Mouse (Mus musculus): ENCODE measurements at regions not wholly inside any gene's neighbourhood (a gene's known extent, or its start where the extent isn't known, plus 50 kb on each side); places are given as distances from the start of the nearest gene placed in this dataset.

DNA sequence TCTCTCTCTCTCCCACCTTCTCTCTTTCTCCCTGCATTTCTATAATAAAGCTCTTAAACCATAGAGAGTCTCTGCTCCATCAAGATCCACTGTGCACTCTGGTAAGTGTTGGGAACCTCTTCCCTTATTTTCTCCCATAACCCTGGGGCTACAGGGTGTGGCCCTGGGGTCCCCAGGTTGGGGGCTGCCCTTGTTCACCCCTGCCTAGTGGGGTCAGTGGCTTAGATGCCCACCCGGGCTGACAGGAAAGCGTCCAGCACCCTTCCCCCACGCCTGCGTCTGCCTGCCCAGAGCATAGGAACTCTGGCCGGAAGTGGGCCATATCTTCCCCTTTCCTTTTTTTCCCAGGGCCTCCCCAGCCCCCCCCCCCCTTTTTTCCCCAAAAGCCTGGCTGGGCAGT lies 534.0 kb downstream of the Hdgfl1 start:
- Histone ChIP-seq H3K4me2 (replicated peaks; ENCODE audit: low read depth) (no peak overlapping the region), H3K9me3 (ENCODE audit: control insufficient read depth) (no peaks in the 10 kb centered on the region), H3K27me3 (replicated peaks; ENCODE audit: control insufficient read depth, insufficient read depth, low read length) (no peaks in the 10 kb centered on the region), H3K36me3 (ENCODE audit: control insufficient read depth, insufficient read depth) (no peaks in the 10 kb centered on the region), H3K9ac (ENCODE audit: low read depth, low read length) (no peak overlapping the region), H3K4me3 (ENCODE audit: low read depth, low read length) (no peak overlapping the region), H3K4me1 (replicated peaks; ENCODE audit: control insufficient read depth, insufficient read depth, low read length) (no peaks in the 10 kb centered on the region), H3K27ac (ENCODE audit: low read depth, low read length) (no peak overlapping the region)
- no peak for TF ChIP-seq CTCF (IDR thresholded peaks at IDR 0.05; ENCODE audit: low read depth)
- WGBS, result 76% methylated on average over 5 of the region's 5 CpGs
- no peak for ATAC-seq

DNA sequence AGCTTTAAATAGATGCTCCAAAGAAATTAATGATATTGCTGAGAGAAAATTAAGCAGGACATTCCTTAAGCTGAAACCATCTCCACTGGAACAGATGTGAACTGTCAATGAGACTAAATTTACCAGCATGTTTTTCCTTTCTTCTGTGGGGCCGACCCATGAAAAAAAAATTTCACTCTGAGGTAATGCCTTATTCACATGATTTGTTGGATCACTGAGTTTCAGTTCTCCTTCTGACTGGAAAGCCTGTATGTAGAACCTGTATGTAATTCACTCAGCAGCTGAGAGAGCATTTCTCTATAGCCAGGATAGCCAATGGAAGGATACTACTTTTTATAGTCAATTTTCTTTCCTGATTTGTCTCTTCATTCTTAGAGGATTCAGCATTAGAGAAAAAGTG lies 535.3 kb downstream of the Hdgfl1 start:
- Histone ChIP-seq H3K9me3 (ENCODE audit: control insufficient read depth) (no peaks in the 10 kb centered on the region), H3K9ac (ENCODE audit: low read depth, low read length) (no peak overlapping the region), H3K4me3 (ENCODE audit: low read depth, low read length) (no peak overlapping the region), H3K27me3 (replicated peaks; ENCODE audit: control insufficient read depth, insufficient read depth, low read length) (no peaks in the 10 kb centered on the region), H3K4me1 (replicated peaks; ENCODE audit: control insufficient read depth, insufficient read depth, low read length) (no peaks in the 10 kb centered on the region), H3K27ac (ENCODE audit: low read depth, low read length) (no peak overlapping the region), H3K36me3 (ENCODE audit: control insufficient read depth, insufficient read depth) (no peaks in the 10 kb centered on the region), H3K4me2 (replicated peaks; ENCODE audit: low read depth) (no peak overlapping the region)
- WGBS, result 43% methylated on average over 1 of the region's 1 CpGs
- TF ChIP-seq CTCF (IDR thresholded peaks at IDR 0.05; ENCODE audit: low read depth), result no peak
- ATAC-seq, result no peak

DNA sequence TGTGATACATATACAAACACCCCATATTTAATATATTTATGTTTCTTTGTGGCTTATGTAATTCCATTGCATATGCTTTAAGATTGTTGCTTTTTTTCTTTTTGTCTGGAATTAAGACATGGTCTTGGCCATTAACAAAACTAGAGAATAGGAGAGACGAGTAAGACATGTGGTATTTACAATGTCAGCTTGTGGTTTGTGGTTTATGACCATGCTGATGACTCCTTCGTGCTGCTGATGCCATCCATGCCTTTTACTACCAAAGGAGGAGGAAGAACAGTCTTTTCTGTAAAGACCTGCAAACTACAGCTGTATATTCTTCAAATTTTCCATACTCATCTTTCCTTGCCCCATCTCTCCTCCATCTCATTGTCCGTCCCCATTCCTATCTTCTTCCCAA lies 552.7 kb downstream of the Hdgfl1 start:
- no peak for ATAC-seq
- H3K4me3 ChIP-seq (ENCODE audit: low read depth, low read length), result no peak overlapping the region
- TF ChIP-seq CTCF (IDR thresholded peaks at IDR 0.05; ENCODE audit: low read depth), result no peak
- H3K27ac ChIP-seq (ENCODE audit: low read depth, low read length), result no peak overlapping the region
- no peaks in the 10 kb centered on the region for H3K9me3 ChIP-seq (ENCODE audit: control insufficient read depth)
- H3K27me3 ChIP-seq (replicated peaks; ENCODE audit: control insufficient read depth, insufficient read depth, low read length), result no peaks in the 10 kb centered on the region
- H3K9ac ChIP-seq (ENCODE audit: low read depth, low read length), result no peak overlapping the region
- H3K4me1 ChIP-seq (replicated peaks; ENCODE audit: control insufficient read depth, insufficient read depth, low read length), result no peaks in the 10 kb centered on the region
- H3K4me2 ChIP-seq (replicated peaks; ENCODE audit: low read depth), result no peak overlapping the region
- H3K36me3 ChIP-seq (ENCODE audit: control insufficient read depth, insufficient read depth), result no peaks in the 10 kb centered on the region
- WGBS, result 61% methylated on average over 3 of the region's 3 CpGs

DNA sequence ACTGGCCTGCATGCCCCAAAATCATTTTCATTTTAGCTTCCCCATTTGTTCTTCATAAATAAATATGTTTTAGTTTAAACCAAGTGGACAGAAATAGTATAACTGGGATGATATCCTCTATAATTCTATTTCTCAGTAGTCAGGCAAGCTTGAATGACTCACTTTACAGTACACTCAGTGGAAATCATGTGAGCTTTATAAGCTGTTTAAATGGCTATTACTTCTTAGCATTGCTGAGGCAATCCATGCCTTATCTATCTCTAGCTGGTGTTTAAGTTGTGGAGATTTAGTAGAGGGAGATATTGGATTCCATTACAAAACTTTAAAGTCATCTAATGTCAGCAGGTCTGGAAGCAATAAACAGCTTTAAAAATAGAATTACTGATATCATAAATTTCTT lies 553.4 kb downstream of the Hdgfl1 start:
- Histone ChIP-seq H3K27me3 (replicated peaks; ENCODE audit: control insufficient read depth, insufficient read depth, low read length) (no peaks in the 10 kb centered on the region), H3K4me3 (ENCODE audit: low read depth, low read length) (no peak overlapping the region), H3K4me2 (replicated peaks; ENCODE audit: low read depth) (no peak overlapping the region), H3K4me1 (replicated peaks; ENCODE audit: control insufficient read depth, insufficient read depth, low read length) (no peaks in the 10 kb centered on the region), H3K9ac (ENCODE audit: low read depth, low read length) (no peak overlapping the region), H3K27ac (ENCODE audit: low read depth, low read length) (no peak overlapping the region), H3K9me3 (ENCODE audit: control insufficient read depth) (no peaks in the 10 kb centered on the region), H3K36me3 (ENCODE audit: control insufficient read depth, insufficient read depth) (no peaks in the 10 kb centered on the region)
- no peak for TF ChIP-seq CTCF (IDR thresholded peaks at IDR 0.05; ENCODE audit: low read depth)
- peak; percentile 19; the same call in 1 of the 2 replicates for ATAC-seq

DNA sequence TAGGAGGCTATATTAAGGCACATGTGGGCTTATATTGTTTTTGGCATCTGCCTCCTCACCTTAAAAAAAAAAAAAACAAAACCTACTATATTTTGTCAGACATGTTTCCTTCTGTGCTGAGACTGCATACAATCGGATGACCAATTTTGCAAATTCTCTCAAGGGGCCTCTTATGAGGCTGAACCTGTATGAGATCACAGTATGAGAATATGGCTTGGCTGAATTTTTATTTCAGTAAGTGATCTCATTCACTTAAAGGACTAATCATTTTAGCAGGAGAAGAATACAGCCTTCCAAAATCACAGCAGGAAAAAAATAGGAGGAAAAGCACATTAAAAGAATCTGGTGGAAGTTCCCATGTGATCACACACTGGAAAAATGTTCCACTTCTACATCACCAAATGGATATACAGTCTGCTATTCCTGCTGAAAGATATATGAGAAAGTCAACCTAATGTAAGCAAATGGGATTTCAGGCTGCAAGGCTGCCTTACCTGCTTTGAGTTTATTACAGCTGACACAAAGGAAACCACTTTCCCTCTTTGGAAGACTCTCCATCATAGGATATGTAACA lies 564.3 kb downstream of the Hdgfl1 start:
- TF ChIP-seq CTCF (IDR thresholded peaks at IDR 0.05; ENCODE audit: low read depth), result no peak
- no peak for ATAC-seq
- Histone ChIP-seq H3K9ac (ENCODE audit: low read depth, low read length) (no peak overlapping the region), H3K36me3 (ENCODE audit: control insufficient read depth, insufficient read depth) (no peaks in the 10 kb centered on the region), H3K27ac (ENCODE audit: low read depth, low read length) (no peak overlapping the region), H3K4me3 (ENCODE audit: low read depth, low read length) (no peak overlapping the region), H3K9me3 (ENCODE audit: control insufficient read depth) (no peaks in the 10 kb centered on the region), H3K27me3 (replicated peaks; ENCODE audit: control insufficient read depth, insufficient read depth, low read length) (no peaks in the 10 kb centered on the region), H3K4me2 (replicated peaks; ENCODE audit: low read depth) (no peak overlapping the region), H3K4me1 (replicated peaks; ENCODE audit: control insufficient read depth, insufficient read depth, low read length) (no peaks in the 10 kb centered on the region)
- 66% methylated on average over 1 of the region's 1 CpGs for WGBS

DNA sequence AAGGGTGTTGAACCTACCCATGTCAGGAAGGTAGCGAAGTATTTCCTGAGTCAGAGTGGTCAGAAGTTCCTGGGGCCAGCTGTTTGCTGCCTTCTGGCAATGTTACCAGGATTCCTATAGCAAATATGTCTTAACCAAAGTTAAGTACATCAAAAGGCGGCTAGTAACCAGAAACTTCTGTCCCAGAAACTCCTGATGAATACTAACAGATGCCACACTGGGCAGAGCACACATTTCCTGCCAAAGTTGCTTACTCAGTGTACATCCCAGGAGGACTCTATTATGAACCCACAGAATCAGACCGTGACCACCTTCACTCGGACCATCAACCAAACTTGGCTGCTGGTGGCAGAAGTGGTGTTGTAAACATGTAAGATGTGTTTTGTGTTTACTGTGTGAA lies 575.3 kb downstream of the Hdgfl1 start:
- no peak overlapping the region for H3K4me2 ChIP-seq (replicated peaks; ENCODE audit: low read depth)
- 82% methylated on average over 4 of the region's 4 CpGs for WGBS
- no peaks in the 10 kb centered on the region for H3K4me1 ChIP-seq (replicated peaks; ENCODE audit: control insufficient read depth, insufficient read depth, low read length)
- no peaks in the 10 kb centered on the region for H3K27me3 ChIP-seq (replicated peaks; ENCODE audit: control insufficient read depth, insufficient read depth, low read length)
- no peak overlapping the region for H3K9ac ChIP-seq (ENCODE audit: low read depth, low read length)
- no peaks in the 10 kb centered on the region for H3K36me3 ChIP-seq (ENCODE audit: control insufficient read depth, insufficient read depth)
- no peak for TF ChIP-seq CTCF (IDR thresholded peaks at IDR 0.05; ENCODE audit: low read depth)
- no peak overlapping the region for H3K4me3 ChIP-seq (ENCODE audit: low read depth, low read length)
- H3K9me3 ChIP-seq (ENCODE audit: control insufficient read depth), result no peaks in the 10 kb centered on the region
- H3K27ac ChIP-seq (ENCODE audit: low read depth, low read length), result no peak overlapping the region
- no peak for ATAC-seq

DNA sequence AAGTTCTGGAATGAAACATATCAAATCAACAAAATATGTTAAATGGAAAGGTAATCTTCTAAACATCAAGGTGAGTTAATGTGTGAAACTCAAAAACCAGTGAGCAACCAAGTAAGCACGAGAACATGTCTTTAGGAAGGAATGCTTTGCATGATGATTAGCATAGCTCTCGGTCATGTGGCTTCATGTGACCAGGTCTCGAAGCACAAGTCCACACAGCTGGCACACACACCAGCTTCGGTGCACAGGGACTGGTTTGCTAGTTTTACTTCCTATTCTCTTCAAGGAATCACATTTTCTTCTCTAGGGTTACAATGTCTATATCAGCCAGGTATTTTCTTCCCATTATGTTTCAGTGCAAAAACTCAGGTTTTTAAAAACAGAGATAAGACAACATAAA lies 586.1 kb downstream of the Hdgfl1 start:
- Histone ChIP-seq H3K9ac (ENCODE audit: low read depth, low read length) (no peak overlapping the region), H3K4me1 (replicated peaks; ENCODE audit: control insufficient read depth, insufficient read depth, low read length) (no peaks in the 10 kb centered on the region), H3K27ac (ENCODE audit: low read depth, low read length) (no peak overlapping the region), H3K9me3 (ENCODE audit: control insufficient read depth) (no peaks in the 10 kb centered on the region), H3K27me3 (replicated peaks; ENCODE audit: control insufficient read depth, insufficient read depth, low read length) (no peaks in the 10 kb centered on the region), H3K4me3 (ENCODE audit: low read depth, low read length) (no peak overlapping the region), H3K36me3 (ENCODE audit: control insufficient read depth, insufficient read depth) (no peaks in the 10 kb centered on the region), H3K4me2 (replicated peaks; ENCODE audit: low read depth) (no peak overlapping the region)
- TF ChIP-seq CTCF (IDR thresholded peaks at IDR 0.05; ENCODE audit: low read depth), result no peak
- 88% methylated on average over 4 of the region's 4 CpGs for WGBS
- no peak for ATAC-seq
